Mouse (Mus musculus) kidney, adult 11 months (tissue): ENCODE data around the gene Ankrd45.
"Not testable (repeated sequence)": the region's sequence is repeated elsewhere in the genome, so short reads cannot be mapped to it uniquely, and the experiment has no call there.

Source experiments
- DNase-seq: peaks from one replicate; pipeline ENCODE4 v3.0.0; 2022

Gene Ankrd45

GRCm38 (mm10) chr1:161190253-161190910, 47.9 kb downstream of the Ankrd45 start:
- DNase-seq: no peak

DNA sequence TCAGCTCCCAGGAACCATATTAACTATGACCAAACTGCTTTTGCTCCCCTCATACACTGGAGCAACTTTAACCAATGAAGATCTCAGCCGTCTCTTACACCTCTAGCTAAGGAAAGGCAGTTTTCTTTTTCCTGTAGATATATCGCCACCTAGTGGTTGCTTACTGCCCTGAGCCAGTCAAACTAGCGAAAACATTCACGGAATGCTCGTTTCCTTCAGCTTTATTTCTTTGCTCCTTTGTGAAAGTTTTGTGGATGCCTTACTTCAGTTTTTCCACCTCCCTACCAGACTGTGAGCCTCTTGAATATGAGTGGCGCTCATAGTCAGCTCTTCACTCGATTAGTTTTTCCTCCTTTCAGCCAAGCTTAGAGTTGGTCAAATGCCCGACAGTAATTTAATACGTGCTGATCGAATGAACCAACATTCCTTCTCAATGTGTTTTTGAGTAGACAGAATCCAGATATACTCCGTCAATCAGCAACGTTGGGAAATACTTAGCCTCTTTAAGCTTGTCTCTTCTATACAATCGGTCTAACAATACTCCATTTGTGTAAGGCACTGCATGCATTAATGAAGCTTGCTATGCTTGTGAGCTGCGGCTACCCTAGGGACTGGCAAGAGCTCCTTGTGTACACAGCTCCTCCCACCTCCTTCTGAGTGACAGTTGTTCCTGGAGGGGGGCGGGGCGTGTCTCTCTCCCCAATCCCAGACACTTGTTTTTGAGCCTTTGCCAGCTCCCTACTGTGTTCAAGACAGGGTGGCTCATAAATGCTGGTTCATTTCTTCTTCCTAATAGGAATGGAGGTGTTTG, 53.3 kb downstream of the Ankrd45 start:
- DNase-seq: peak; percentile 81

- DNase-seq: not testable (repeated sequence)
Observed at GRCm38 (mm10) chr1:161196364-161196763, 53.9 kb downstream of the Ankrd45 start.

DNA sequence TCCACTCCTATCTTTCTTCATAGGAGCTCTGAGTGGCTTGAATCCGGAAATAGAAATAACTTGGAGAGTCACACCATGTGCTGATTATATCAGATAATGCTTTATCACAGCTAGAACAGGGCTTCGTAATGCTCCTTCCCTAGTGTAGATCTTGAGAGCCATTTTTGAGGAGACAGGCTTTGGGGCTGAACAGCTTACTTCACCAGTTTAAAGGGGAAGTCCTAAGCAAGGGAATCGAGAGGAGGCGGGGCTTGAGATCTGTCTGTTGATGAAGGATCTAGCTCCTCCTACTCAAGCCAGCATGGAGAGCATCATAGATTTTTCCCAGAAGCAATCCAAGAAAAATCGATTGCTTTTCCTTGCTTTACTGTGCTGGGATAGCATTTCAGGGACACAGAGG, 57.4 kb downstream of the Ankrd45 start:
- no peak for DNase-seq

DNA sequence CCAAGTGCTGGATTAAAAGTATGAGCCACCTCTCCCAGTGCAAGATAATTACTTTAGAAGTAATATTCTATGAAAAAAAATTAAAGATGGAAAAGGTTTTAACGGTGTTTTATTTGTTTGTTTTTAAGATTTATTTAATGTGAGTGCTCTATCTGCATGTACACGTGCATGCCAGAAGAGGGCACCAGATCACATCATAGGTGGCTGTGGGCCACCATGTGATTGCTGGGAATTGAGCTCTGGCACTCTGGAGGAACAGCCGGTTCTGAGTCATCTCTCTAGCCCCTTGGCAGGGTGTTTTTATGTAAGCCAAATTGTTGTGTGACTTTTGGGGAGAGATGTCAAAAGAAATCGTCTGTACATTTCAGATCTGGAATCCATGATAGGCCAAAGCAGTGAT, 72.0 kb downstream of the Ankrd45 start:
- DNase-seq: no peak

- DNase-seq: no peak
Observed at GRCm38 (mm10) chr1:161219816-161220215, 77.3 kb downstream of the Ankrd45 start.
